Mouse (Mus musculus) embryonic facial prominence, embryonic 13.5 days (tissue): ENCODE data around the gene Nfkbil1. TPM values are rescaled to one million over a fixed set of nuclear protein-coding genes. Genes with fewer than 3 reads are reported as not detected.

ENCODE experiments used
- microRNA-seq: library from miRNA; unstranded; fragments of <30 nt; microRNA quantifications from one replicate; pipeline ENCODE4, GENCODE M21; 2016
- polyA plus RNA-seq: library from polyadenylated mRNA; unstranded; fragments of >200 nt; fragmentation: Nextera tagmentation; extraction: Ambion mirVana; gene quantifications from 2 replicates; pipeline ENCODE4 v1.2.1, GENCODE M21; 2015

The Nfkbil1 gene
- polyA plus RNA-seq, 1 experiment from 2014 or later = 12.0 TPM

Small RNA genes lying within 50 kb of the gene (microRNA-seq; reads per million reads assigned to microRNA genes)
- gene Mir6973a (not detected), gene Mir6974 (not detected), gene Mir6975 (1.1 reads per million), gene Mir8094 (not detected)

Other genes with a start within 250 kb of the Nfkbil1 start
- gene Vars, start 234.8 kb downstream of the Nfkbil1 start, polyA plus RNA-seq = 102 and 112 TPM in 2 replicates
- 0.33 and 0.38 TPM in 2 replicates for gene Vwa7, start 219.2 kb downstream of the Nfkbil1 start, polyA plus RNA-seq
- gene Sapcd1, start 207.8 kb downstream of the Nfkbil1 start, polyA plus RNA-seq = 14.2 and 19.5 TPM in 2 replicates
- gene Msh5, start 189.0 kb downstream of the Nfkbil1 start, polyA plus RNA-seq = 3.5 and 3.6 TPM in 2 replicates
- 243 and 254 TPM in 2 replicates for gene Clic1, start 185.8 kb downstream of the Nfkbil1 start, polyA plus RNA-seq
- 358 and 374 TPM in 2 replicates for gene Ddah2, start 176.8 kb downstream of the Nfkbil1 start, polyA plus RNA-seq
- gene Ly6g6c, start 170.4 kb downstream of the Nfkbil1 start, polyA plus RNA-seq = 0.87 and 1.0 TPM in 2 replicates
- 0.77 and 0.89 TPM in 2 replicates for gene Mpig6b, start 169.6 kb downstream of the Nfkbil1 start, polyA plus RNA-seq
- 4.3 and 4.9 TPM in 2 replicates for gene Ly6g6e, start 158.9 kb downstream of the Nfkbil1 start, polyA plus RNA-seq
- gene Ly6g6d, start 157.7 kb downstream of the Nfkbil1 start, polyA plus RNA-seq = 0.77 and 1.3 TPM in 2 replicates
- 0.18 and 0.23 TPM in 2 replicates for gene Ly6g6f, start 150.2 kb downstream of the Nfkbil1 start, polyA plus RNA-seq
- gene Abhd16a, start 146.5 kb downstream of the Nfkbil1 start, polyA plus RNA-seq = 89.6 and 90.1 TPM in 2 replicates
- not detected in 2 replicates for gene Ly6g5c, start 127.5 kb downstream of the Nfkbil1 start, polyA plus RNA-seq
- gene Ly6g5b, start 120.4 kb downstream of the Nfkbil1 start, polyA plus RNA-seq = 1.1 and 1.6 TPM in 2 replicates
- gene Gpank1, start 114.3 kb downstream of the Nfkbil1 start, polyA plus RNA-seq = 21.1 and 24.1 TPM in 2 replicates
- 278 and 298 TPM in 2 replicates for gene Csnk2b, start 113.7 kb downstream of the Nfkbil1 start, polyA plus RNA-seq
- gene D17H6S53E, start 109.4 kb downstream of the Nfkbil1 start, polyA plus RNA-seq = 10.9 and 12.3 TPM in 2 replicates
- 0.28 and 8.7 TPM in 2 replicates for gene Apom, start 103.7 kb downstream of the Nfkbil1 start, polyA plus RNA-seq
- gene Bag6, start 100.6 kb downstream of the Nfkbil1 start, polyA plus RNA-seq = 65.1 and 67.8 TPM in 2 replicates
- gene Prrc2a, start 70.9 kb downstream of the Nfkbil1 start, polyA plus RNA-seq = 193 and 244 TPM in 2 replicates
- gene Aif1, start 59.7 kb downstream of the Nfkbil1 start, polyA plus RNA-seq = 8.1 and 9.8 TPM in 2 replicates
- gene Lst1, start 47.4 kb downstream of the Nfkbil1 start, polyA plus RNA-seq = 13.1 and 16.1 TPM in 2 replicates
- gene Ltb, start 41.4 kb downstream of the Nfkbil1 start, polyA plus RNA-seq = 1.8 and 2.1 TPM in 2 replicates
- 0.37 TPM in 1 of 2 replicates, not detected in the other for gene Tnf, start 33.8 kb downstream of the Nfkbil1 start, polyA plus RNA-seq
- 0.24 TPM in 1 of 2 replicates, not detected in the other for gene Lta, start 30.4 kb downstream of the Nfkbil1 start, polyA plus RNA-seq
- gene Gm16181, start 15.0 kb downstream of the Nfkbil1 start, polyA plus RNA-seq = not detected in 2 replicates
- 3.9 and 4.1 TPM in 2 replicates for gene Atp6v1g2, start 2.1 kb downstream of the Nfkbil1 start, polyA plus RNA-seq
- 498 and 543 TPM in 2 replicates for gene Ddx39b, start 6.0 kb upstream of the Nfkbil1 start, polyA plus RNA-seq
- 28.7 and 30.7 TPM in 2 replicates for gene H2-D1, start 26.9 kb upstream of the Nfkbil1 start, polyA plus RNA-seq
- gene H2-Q1, start 84.6 kb upstream of the Nfkbil1 start, polyA plus RNA-seq = not detected in 2 replicates
- gene H2-Q2, start 106.5 kb upstream of the Nfkbil1 start, polyA plus RNA-seq = 1.2 TPM in 1 of 2 replicates, not detected in the other
- gene H2-Q4, start 143.8 kb upstream of the Nfkbil1 start, polyA plus RNA-seq = 1.6 and 2.1 TPM in 2 replicates
- 0.28 and 0.55 TPM in 2 replicates for gene H2-Q6, start 189.1 kb upstream of the Nfkbil1 start, polyA plus RNA-seq
- 1.6 and 3.3 TPM in 2 replicates for gene H2-Q7, start 203.4 kb upstream of the Nfkbil1 start, polyA plus RNA-seq
- gene H2-Q10, start 234.3 kb upstream of the Nfkbil1 start, polyA plus RNA-seq = 0.14 and 5.4 TPM in 2 replicates